Mouse (Mus musculus) megakaryocyte, embryonic 14.5 days (primary cell): ENCODE measurements at regions not wholly inside any gene's neighbourhood (a gene's known extent, or its start where the extent isn't known, plus 50 kb on each side); places are given as distances from the start of the nearest gene placed in this dataset.

ENCODE experiments used
- H3K27me3 ChIP-seq: replicated peaks from 2 replicates; pipeline ENCODE3; 2012; ENCODE audit warnings: inconsistent platforms
- H3K36me3 ChIP-seq: replicated peaks from 2 replicates; pipeline ENCODE3; 2012; ENCODE audit warnings: low read length, inconsistent platforms, mixed read lengths
- H3K4me1 ChIP-seq: 2 replicates; pipeline ENCODE4 v1.6.1; 2012; ENCODE audit warnings: inconsistent platforms
- H3K4me3 ChIP-seq: replicated peaks from 2 replicates; pipeline ENCODE3; 2012; ENCODE audit warnings: moderate library complexity, mild to moderate bottlenecking, inconsistent platforms
- H3K9me3 ChIP-seq: 2 replicates; pipeline ENCODE4 v1.6.1; 2012; ENCODE audit warnings: inconsistent platforms
- FLI1 ChIP-seq: IDR thresholded peaks from 2 replicates; pipeline ENCODE4 v1.6.1; 2012; ENCODE audit warnings: low read length, inconsistent platforms, mixed read lengths
- GATA1 ChIP-seq: IDR thresholded peaks from 3 replicates; pipeline ENCODE4 v1.6.1; 2012; ENCODE audit warnings: mixed read lengths, low read length, inconsistent platforms, borderline replicate concordance

DNA sequence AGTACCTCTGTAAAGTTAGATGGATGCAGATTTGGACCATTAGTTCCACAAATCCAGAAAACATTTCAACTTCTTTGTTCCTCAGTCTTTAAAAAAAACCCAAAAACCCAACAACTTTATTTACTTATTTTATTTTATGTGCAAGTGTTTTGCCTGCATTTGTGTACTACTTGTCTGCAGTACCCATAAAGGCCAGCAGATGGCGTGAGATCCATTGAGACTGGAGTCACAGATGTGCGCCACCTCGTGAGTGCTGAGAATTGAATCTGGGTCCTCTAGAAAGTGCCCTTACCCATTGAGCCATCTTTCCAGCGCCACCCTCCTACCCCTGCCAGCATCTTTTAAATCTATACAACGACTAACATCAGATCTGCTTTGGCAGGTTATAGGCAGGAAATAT, 53.0 kb downstream of the Gm12689 start:
- Histone ChIP-seq H3K36me3 (no peaks in the 10 kb centered on the region), H3K9me3 (peaks cover 27% of the 10 kb centered on the region), H3K4me3 (no peak overlapping the region), H3K27me3 (no peaks in the 10 kb centered on the region), H3K4me1 (no peaks in the 10 kb centered on the region)
- TF ChIP-seq GATA1: no peak
- no peak for TF ChIP-seq FLI1

DNA sequence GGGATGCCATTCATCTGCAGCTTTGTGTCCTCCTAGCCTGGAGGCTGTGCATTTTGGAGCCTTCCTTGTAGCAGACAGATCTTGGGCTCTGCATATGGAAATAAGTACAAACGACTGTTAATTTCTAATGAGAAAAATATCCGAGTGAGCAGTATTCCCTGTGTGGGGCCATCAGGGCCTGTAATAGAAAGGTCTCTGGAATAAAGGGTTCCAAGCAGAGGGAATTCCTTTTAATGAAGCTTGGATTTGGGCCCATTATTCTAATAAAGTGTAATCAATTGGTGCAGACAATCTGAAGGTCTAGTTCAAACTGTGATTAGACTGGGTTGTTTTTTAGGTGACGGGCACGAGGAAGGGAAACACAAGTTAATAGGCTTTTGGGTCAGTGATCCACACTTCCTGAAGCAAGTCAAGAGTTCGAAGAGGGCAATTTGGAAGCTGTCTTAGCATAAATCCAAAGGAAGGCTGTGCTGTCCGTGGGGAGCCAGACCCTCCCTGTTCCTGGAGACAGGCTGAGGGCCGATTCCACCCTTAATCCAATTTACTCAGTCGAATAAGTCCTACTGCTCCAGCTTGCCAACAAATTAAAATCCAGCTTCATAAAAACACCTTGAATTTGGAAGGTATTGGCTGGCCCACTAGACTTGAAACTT, 57.5 kb downstream of the Gm12689 start:
- Histone ChIP-seq H3K4me3 (no peak overlapping the region), H3K27me3 (no peaks in the 10 kb centered on the region), H3K9me3 (peaks cover 3% of the 10 kb centered on the region), H3K4me1 (no peaks in the 10 kb centered on the region), H3K36me3 (no peaks in the 10 kb centered on the region)
- TF ChIP-seq FLI1: no peak
- no peak for TF ChIP-seq GATA1

DNA sequence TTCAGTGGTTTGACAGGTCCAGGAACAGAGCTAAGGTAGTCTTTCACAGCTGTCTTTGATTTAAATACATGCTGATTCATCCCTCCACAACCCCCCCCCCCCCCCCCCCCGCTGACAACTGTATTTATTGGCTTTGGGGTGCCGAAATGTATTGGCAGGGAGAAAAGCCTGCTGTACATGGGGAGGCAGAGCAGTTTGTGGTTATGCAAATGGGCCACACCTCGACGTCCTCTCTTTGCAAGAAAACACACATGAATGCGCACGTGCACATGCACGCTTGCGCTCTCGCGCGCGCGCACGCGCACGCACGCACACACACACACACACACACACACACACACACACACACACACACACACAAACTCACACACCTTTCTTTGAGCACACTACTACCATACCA, 58.5 kb downstream of the Gm12689 start:
- no peak for TF ChIP-seq FLI1
- Histone ChIP-seq H3K4me3 (no peak overlapping the region), H3K36me3 (no peaks in the 10 kb centered on the region), H3K27me3 (no peaks in the 10 kb centered on the region), H3K9me3 (peaks cover 1% of the 10 kb centered on the region; the same call in 1 of the 2 replicates), H3K4me1 (no peaks in the 10 kb centered on the region)

DNA sequence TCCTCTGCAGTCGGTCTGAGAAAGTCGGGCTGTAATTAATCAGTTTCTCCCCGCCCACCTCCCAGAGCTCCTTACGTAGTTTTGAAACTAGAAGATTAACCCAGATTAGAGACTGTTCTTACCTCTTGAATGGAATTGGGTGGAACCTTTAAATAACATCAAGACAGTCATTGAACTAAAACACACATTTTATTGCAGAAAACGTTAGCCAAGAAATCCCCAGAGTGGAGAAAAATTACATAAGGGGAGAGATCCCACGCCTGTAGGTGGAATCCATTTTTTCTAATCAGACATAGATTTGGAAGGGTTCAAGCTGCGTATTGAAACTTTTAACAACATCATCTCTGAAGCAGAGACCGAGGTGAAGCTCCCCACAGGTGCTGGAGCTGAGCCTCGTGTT, 59.1 kb downstream of the Gm12689 start:
- H3K36me3 ChIP-seq: no peaks in the 10 kb centered on the region
- peaks cover 4% of the 10 kb centered on the region; the same call in 1 of the 2 replicates for H3K9me3 ChIP-seq
- H3K4me3 ChIP-seq: no peak overlapping the region
- TF ChIP-seq GATA1 (no peak), FLI1 (no peak)
- H3K27me3 ChIP-seq: no peaks in the 10 kb centered on the region
- H3K4me1 ChIP-seq: no peaks in the 10 kb centered on the region

DNA sequence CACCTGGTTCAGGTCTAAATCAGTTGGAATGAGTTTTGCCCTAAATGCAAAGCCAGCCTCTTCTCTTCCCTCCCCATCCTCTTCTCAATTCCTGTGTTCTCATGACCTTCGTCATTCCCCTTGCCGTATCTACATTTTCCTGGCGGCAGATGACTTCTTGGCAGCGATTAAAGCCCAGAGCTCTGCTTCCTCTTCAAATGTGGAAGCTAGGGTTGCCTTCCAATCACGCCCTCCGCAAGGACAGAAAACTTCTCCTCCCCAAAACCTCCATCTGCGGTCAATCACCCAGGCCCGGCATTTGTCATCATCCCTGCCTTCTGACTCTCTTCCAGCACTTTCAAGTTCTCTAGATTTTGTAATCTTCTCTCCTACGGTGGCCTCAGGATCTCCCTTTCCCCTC, 72.3 kb downstream of the Gm12689 start:
- H3K4me3 ChIP-seq: no peak overlapping the region
- H3K36me3 ChIP-seq: no peaks in the 10 kb centered on the region
- no peaks in the 10 kb centered on the region for H3K4me1 ChIP-seq
- TF ChIP-seq GATA1 (no peak), FLI1 (no peak)
- no peaks in the 10 kb centered on the region for H3K27me3 ChIP-seq
- peaks cover 9% of the 10 kb centered on the region; the same call in 1 of the 2 replicates for H3K9me3 ChIP-seq

DNA sequence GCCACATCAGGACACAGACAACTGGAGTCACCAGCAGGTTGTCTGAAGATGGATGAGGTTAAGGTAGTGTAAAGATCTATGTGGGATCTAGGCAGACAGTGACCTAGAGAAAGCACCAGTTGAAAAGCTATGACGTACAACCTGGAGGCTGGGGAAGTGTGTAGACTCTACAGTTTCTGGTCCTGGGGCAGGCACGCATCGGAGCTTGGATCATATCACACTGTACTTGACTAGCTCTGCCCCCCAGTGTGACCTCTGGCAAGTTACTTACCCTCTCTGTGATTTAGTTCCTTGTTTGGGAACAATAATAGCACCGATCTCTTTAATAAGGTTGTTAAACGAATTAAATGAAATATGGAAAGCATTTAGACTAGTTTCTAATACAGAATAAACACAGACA, 75.5 kb downstream of the Gm12689 start:
- no peak for TF ChIP-seq GATA1
- no peak for TF ChIP-seq FLI1
- no peaks in the 10 kb centered on the region for H3K27me3 ChIP-seq
- H3K36me3 ChIP-seq: no peaks in the 10 kb centered on the region
- H3K4me1 ChIP-seq: no peaks in the 10 kb centered on the region
- no peak overlapping the region for H3K4me3 ChIP-seq
- H3K9me3 ChIP-seq: peaks cover 4% of the 10 kb centered on the region; the same call in 1 of the 2 replicates

DNA sequence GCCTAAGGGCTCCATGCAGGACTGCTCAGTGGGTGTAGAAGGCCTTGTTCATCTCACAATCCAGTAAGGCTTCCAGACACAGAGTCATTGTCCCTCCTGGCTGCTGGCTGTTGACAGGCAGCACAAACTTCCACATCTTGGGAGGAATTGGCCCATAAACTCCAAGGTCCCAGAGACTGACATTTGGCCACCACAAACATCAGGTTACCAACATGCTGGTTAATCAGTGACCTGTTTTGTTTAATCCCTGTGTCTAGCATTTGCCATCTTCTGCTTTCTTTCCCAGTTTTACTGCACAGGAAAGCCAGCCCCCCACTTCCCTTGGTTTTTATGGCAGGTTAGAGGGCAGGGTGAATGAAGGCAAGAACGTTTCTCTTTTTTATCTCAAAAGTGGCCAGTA, 80.5 kb downstream of the Gm12689 start:
- no peaks in the 10 kb centered on the region for H3K27me3 ChIP-seq
- no peaks in the 10 kb centered on the region for H3K4me1 ChIP-seq
- TF ChIP-seq GATA1: no peak
- TF ChIP-seq FLI1: no peak
- no peak overlapping the region for H3K4me3 ChIP-seq
- no peaks in the 10 kb centered on the region for H3K9me3 ChIP-seq
- H3K36me3 ChIP-seq: no peaks in the 10 kb centered on the region

DNA sequence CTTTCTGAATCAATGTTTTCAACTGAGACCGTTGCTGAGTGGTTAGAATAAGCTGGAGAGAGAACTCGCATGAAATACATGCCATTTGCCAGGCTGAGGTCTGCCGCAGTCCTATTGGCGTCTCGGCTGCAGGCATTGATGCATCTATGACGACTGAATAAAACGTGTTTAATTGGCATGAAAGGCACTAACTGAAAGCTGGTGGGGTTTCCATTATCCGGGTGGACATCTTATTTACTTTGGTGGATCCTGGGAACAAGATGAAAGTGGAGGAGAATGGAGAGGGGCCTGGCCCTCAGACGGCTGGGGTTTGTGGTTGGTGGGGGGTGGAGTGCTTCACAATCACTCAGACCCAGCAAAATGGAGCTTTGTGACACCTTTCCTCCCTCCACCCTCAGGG, 81.2 kb downstream of the Gm12689 start:
- no peak overlapping the region for H3K4me3 ChIP-seq
- H3K4me1 ChIP-seq: no peaks in the 10 kb centered on the region
- H3K9me3 ChIP-seq: no peaks in the 10 kb centered on the region
- H3K36me3 ChIP-seq: no peaks in the 10 kb centered on the region
- H3K27me3 ChIP-seq: no peaks in the 10 kb centered on the region
- no peak for TF ChIP-seq GATA1
- no peak for TF ChIP-seq FLI1

DNA sequence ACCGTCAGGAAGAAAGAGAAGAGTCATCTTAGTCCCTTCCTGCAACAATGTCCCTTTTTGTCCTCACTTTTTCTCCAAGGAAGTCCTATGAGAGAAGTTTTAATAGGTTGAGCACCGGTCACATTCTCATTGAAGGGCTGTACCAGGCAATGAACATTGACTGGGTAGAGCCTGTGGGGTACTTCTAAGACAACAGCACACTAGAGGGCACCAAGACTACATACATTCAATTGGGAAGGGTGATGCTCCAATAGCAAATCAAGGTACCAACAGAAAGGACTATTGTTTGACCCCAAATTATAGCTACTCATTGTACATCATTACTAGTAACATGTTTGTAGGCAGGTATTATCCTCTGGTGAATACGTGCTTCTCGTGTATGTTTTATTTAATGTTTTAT, 84.3 kb downstream of the Gm12689 start:
- Histone ChIP-seq H3K9me3 (no peaks in the 10 kb centered on the region), H3K4me1 (no peaks in the 10 kb centered on the region), H3K4me3 (no peak overlapping the region), H3K27me3 (no peaks in the 10 kb centered on the region), H3K36me3 (no peaks in the 10 kb centered on the region)
- TF ChIP-seq GATA1 (no peak), FLI1 (no peak)

DNA sequence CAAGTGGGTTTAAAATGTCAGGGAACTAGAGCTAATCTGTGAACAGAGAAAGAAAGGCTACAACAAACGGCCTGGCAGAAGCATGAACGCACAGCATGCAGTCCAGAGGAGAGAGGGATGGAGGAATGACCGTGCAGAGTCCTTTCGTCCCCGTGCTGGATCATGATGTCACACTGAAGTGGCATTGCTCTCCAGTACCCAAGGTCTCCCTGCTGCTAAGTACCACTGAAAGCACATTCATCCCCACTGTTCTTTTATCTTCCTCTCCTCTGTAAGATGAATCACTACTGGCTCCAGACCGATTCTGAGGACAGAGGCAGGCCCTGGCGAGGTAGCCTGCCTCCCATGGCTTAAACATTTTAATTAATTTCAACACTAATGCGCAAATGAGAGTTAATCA, 89.7 kb downstream of the Gm12689 start:
- no peaks in the 10 kb centered on the region for H3K27me3 ChIP-seq
- H3K4me3 ChIP-seq: no peak overlapping the region
- no peaks in the 10 kb centered on the region for H3K4me1 ChIP-seq
- TF ChIP-seq GATA1 (no peak), FLI1 (no peak)
- no peaks in the 10 kb centered on the region for H3K9me3 ChIP-seq
- no peaks in the 10 kb centered on the region for H3K36me3 ChIP-seq

DNA sequence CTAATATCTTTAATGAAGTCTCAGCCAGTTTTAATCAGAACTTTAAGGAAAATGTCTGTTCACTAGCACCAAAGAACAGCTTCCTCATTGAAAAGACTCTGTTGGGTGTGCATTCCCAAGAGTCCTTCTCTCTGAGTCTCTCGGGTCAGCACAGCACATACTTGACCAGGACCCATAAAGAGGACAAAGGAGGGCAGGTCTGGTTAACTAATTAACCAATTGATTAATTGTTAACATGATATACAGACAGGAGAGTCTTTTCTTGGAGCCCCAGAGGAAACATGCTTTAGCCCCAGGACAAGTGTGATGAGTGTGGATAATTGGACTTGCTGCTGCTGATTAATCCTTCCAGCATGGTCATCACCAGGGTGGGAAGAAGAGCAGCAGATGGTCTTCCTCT, 93.7 kb downstream of the Gm12689 start:
- peaks cover 5% of the 10 kb centered on the region; the same call in 1 of the 2 replicates for H3K9me3 ChIP-seq
- no peak overlapping the region for H3K4me3 ChIP-seq
- H3K27me3 ChIP-seq: no peaks in the 10 kb centered on the region
- no peaks in the 10 kb centered on the region for H3K4me1 ChIP-seq
- TF ChIP-seq FLI1 (no peak), GATA1 (no peak)
- no peaks in the 10 kb centered on the region for H3K36me3 ChIP-seq
